Mouse (Mus musculus): Measurements from ENCODE around the gene Ap2a1. TPM values are rescaled to one million over a fixed set of nuclear protein-coding genes. Genes with fewer than 3 reads are reported as not detected.

Gene Ap2a1
- polyA plus RNA-seq, 1 experiment from 2014 or later: 34.5 TPM

DNA sequence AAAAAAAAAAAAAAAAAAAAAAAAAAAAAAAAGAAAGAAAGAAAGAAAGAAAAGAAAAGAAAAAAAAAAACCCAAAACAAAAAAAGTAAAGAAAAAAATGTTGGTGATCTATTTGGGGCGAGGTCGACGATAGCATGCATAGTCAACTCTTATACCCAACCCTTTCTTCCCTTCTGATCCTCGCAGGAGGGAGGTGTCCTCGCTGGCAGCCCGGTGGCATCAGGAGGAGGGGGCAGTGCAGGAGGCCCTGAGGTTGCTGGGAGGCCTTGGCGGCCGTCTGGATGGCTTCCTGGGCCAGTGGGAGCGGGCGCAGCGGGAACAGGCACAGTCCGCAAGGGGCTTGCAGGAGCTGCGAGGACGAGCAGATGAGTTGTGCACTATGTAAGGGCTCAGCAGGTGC, 24.3 kb upstream of the Ap2a1 start:
- no peak for DNase-seq (ENCODE audit: low spot score)

DNA sequence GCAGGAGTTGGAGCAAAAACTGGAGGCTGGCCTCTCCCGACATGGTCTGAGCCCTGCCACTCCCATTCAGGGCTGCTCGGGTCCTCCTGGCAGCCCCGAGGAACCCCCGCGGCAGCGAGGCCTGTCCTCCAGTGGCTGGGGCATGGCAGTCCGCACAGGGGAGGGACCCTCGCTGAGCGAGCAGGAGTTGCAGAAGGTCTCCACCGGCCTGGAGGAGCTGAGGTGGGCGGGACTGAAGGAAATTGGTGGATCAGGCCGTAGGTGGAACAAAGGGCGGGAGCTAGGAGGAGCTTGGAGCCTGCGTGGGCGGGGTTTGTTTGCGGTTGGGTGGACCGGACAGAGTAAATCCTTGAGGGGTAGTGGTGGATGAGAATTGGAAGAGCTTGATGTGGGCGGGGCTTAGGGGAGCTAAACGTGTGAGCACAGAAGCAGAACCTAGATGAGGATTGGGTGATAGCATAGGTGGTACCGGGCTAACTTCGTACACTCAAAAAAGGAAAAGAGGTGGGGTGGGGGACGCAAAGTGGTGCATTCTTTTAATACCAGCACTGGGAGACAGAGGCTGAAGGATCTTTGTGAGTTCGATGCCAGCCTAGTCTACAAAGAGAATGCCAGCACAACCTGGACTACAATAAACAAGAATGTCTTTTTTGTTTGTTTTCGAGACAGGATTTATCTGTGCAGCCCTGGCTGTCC, 23.5 kb upstream of the Ap2a1 start:
- DNase-seq (ENCODE audit: low spot score): peak; percentile 17

DNA sequence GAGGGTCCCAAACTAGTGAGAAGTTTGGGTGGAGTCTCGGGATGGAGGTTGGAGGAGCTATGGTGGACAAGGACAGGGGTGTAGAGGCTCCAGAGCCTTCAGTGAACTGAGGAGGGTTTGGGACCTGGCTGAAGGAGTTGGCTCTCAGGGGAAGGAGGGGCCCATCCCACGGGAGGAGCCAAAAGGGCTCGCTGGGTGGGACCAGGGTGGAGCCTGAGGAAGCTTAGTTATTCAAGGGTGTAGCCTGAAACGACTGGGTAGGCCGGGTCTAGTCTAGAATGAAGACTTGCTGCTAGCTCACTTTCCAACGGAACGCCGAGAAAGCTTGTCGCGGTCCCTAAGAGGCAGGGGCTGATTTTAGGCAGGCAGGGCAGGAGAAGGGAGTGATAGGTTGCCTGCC, 22.7 kb upstream of the Ap2a1 start:
- no peak for DNase-seq (ENCODE audit: low spot score)

DNA sequence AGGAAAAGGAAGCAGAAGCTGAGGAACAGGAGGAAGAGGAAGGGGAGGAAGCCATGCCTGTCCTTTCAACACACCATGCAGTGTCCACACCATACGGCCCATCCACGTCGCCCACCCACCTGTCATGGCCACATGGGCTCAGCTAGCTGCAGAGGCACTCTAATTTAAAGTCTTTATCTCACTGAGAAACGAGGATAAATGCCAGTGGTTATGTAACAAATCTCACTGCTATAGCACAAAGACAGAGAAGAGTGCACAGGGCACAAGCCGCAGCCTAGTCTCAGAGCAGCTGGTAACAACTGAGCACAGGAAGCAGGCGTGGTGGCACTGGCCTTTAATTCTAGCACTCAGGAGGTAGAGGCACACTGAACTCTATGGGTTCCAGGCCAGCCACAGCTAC, 20.6 kb upstream of the Ap2a1 start:
- DNase-seq (ENCODE audit: low spot score): no peak

DNA sequence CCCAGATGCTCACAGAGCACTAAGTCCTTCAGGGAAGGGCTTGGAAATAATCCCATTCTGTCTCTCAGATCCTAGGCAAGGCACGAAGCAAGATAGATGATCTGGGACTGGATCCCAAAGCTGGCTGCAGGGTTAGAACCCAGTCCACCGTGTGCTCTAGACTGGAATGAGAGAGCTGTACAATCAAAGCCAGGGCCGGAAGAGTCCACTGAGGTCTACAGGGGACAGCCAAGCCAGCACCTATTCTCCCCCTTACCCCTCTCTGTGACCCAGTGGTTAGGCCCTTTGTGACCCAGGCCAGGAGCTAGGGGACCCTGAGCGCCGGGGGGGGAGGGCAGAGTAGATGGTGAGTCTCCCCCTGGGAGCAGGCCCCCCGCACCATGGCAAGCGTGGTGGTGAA, 13.6 kb upstream of the Ap2a1 start, which contains the start of gene Tsks:
Tsks (plus strand) TSS at position 301 of the 400 bp plus-strand sequence.
- no peak for DNase-seq (ENCODE audit: low spot score)

DNA sequence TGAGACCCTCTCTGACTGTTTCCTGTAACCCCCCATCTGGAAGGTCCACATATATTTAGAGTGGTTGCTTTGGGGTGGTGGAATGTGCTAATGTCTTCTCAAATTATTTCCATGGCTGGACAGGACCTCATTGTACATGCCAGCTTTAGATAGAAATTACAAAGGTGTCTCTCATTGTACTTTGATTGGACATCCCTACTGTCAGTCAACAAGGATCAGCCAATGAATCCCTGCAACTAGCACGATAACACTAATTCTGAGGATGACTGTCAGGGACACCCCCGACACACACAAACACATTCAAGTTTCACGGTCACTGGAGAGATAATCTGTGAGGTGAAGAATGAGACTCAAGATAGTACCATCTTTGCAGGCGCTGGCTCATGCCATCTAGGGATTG, 9.4 kb upstream of the Ap2a1 start:
- DNase-seq (ENCODE audit: low spot score): no peak

DNA sequence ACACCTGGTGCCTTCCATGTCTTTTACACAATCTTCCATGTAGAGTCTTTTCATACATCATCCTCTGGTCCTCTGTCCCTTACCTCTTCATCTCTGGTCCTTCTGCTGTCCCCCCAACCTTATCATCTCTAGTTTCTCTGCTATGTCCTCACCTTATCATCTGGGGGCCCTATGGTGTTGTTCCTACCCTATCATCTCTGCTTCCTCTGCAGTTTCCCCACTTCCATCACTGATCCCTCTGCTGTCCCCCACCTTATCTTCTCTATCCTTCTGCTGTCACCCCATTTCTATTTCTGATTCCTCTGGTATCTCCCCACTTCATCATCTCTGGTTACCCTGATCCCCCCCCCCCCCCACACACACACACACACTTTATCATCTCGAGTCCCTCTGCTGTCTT, 726 bp downstream of the Ap2a1 start:
- no peak for DNase-seq (ENCODE audit: low spot score)

DNA sequence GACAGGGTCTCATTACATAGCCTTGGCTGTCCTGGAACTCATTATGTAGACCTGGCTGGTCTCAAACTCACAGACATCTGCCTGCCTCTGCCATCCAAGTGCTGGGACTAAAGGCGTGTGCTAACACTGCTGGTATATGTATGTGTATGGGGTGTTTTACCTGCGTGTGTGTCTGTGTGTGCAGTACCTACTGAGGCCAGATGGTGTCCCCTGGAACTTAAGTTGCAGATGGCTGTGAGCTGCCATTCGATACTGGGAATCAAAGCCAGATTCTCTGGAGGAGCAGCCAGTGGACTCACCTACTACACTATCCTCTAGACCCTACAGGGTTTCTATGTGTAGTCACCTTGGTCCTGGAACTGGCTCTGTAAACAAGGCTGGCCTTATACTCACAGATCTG, 3.8 kb downstream of the Ap2a1 start:
- peak; percentile 53 for DNase-seq (ENCODE audit: low spot score)

DNA sequence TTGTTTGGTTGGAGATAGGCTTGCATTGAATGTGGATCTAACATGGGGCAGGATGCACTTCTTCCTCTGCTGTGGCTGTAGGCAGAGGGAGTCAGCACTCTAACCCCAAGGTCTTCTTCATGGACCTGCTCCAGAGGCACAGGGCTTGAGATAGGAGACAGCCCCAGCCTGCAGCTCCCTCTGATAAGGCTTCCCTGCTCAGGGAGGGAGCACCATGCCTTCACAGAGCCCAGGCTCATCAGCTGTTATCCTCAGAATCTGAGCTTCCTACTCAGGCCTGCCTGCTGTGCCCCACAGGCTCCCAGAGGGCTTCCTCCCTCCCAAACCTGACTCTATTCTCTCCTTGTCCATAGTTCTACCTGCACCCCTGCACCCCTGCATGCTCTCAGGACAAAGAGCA, 6.8 kb downstream of the Ap2a1 start:
- DNase-seq (ENCODE audit: low spot score): no peak

DNA sequence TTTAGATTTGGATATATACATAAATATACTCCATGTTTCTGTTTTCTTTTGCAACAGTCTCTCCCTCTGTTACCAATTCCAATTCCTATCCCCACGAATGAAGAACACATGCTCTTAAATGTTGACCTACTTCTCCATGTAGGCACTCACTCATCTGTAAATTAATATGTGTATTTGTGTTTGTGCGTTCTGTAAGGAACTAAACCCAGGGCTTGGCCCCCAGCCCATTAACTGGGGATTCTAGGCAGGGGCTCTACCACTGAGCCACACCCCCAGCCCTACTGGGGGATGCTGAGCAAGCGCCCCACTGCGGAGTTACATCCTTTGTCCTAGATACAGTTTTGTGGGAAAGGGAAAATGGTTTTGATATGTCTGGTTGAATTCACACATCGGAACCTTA, 10.2 kb downstream of the Ap2a1 start:
- DNase-seq (ENCODE audit: low spot score): no peak

DNA sequence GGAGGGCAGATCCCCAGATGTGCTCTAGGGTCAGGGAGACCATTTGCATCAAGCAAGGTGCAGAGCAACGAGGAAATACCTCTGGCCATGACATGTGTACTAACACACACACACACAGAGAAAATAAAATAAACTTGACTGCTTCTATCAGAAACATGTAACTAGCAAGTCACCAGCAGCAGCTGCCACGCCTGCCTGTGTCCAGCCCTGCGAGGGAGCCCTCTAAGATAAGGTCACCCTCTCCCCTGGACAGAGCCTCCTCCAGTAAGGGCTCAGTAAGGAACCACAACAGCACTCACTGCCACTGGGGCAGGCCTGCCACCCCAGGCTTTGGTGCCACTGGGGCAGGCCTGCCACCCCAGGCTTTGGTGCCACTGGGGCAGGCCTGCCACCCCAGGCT, 11.1 kb downstream of the Ap2a1 start:
- DNase-seq (ENCODE audit: low spot score): no peak

DNA sequence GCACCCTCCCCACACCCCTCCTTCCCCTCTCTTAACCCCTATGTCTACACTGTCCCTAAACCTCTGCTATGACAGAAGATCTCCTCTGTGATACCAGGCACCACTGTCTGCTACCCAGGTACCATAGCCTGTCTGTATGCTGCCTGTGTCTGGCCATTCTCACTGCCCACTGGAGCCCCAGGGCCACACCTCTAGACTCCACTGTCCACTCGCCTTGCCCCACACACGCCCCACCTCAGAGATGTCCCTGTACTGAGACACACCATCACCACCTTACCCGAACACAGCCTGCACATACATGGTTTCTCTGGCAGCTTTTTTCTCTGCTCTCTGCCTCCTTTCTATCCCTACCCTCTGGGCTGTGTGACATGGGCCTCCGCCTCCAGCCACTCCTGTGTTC, 12.4 kb downstream of the Ap2a1 start:
- no peak for DNase-seq (ENCODE audit: low spot score)

DNA sequence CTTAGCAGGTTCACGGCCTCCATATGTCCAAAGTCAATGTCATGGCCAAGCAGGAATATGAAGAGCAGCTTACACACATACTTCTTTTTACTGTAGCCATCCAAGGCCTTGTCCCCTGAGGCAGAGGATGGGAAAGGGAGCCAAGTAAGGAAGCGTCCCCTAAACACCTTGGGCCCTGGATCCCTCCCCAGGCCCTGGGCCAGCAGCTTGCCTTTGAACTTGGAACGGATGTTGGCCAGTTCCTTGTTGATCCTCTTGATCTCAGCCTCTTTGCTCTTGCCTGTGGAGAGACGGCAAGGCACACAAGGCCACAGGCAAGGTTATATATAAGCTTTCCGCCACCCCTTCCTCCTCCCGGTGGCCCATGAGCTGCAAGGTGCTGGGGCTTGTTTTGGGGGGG, 13.1 kb downstream of the Ap2a1 start:
- no peak for DNase-seq (ENCODE audit: low spot score)

DNA sequence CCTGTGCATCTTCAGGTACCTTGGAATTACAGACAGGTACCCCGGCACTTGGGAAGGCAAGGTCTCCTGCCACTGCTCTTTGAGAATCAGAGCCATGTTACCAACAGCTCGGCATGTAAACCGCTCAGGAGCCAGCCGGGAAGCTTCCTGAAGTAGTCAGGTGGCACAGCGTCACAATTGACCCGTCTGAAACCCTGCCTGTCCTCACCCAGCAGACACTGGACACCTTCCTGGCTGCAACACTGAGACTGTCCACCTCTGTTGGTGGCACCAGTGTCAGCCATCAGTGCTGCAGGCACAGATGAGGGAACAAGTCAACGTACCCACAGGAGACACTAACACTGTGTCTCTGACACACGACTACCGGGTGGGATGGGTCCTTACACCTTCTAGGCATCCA, 14.0 kb downstream of the Ap2a1 start:
- no peak for DNase-seq (ENCODE audit: low spot score)

DNA sequence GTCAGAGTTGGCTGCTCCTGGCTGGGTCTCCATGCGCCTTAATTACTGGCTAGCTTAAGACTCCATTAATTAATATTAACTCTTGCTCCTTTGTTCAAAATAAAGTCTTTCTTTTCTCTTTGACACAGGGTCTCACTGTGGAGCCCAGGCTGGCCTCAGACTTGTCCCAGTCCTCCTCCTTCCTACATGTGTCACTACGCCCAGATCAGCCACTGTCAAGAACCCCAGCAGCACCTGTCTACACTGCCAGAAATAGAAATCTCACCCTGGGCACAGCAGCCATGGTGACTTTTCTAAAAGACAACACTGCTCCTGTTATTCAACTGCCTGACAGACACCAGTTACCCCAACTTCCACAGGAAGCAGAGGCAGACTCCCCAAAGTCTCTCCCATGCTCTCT, 14.9 kb downstream of the Ap2a1 start:
- DNase-seq (ENCODE audit: low spot score): no peak

DNA sequence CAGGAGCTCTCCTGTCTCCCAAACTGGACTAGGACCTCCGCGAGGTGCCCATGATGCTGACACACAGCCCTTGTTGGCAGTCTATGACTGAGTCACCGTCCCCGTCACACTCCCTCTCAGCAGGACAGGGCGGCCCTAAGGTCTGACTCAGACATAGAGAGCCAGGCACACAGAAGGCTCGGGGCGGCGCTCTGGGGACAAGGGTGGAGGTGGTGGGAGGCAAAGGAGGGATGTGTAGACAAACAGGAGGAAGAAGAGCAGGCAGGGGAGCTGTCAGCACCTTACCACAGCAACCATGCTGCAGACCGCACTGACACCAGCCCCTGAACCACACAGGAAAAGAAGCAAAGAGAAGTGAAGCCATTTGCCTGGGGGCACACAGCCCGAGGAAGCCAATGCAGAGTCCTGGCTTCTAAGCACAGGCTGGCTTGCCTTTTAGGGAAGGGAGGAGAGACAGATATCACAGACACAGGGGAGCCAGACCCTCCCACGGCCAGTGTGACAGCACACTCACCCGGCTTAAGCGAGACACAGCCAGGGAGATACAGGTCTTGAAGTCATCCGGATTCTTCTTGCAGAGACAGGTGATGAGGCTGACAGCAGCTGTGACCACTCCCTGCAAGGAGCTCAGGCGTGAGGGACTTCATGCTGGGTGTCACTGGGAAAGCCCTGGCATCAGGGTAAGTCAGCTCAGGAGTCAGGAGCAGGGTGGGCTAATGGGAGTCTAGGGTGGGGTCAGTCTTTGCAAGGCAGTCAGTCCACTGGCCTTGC, 20.4 kb downstream of the Ap2a1 start:
- DNase-seq (ENCODE audit: low spot score): no peak

DNA sequence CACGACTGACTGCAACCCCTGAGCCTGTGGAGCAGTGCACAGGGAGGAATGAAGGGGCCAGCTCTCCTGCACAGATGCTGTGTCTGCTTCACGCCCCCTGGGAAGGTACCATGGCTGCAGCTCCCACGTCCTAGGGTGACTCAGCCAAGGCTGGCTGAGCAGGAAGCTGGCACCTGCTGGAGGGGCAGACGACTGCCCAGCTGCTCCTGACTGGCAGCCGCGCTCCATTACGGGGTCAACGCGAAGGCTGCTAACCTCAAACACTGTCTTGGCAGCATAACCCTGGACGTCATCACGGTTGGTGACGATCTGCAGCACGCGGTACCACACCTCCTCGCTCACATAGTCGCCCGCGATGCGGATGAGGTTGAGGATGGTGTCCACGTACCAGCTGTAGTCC, 23.9 kb downstream of the Ap2a1 start:
- DNase-seq (ENCODE audit: low spot score): no peak

DNA sequence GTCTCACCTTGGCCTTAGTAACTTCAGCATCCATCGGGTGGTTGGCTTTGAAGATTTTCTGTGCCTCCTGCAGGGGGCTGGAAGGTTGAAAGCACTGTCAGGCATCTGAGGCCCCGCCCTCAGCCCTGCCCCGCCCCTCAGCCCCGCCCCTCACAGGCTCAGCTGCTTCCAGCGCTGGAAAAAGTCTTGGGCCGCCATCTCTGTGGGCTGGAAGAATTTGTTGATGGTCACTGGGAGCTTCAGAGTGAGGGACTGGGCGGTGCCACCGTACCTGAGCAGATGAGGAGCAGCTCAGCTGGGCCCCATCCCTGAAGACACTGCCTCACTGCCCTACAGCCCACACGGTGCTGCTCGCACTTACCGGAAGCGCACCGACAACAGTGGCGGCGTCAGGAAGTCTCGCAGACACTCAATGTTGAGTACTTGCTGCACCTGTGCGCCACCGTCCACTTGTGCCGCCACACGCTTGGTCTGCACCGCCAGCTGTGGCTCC, 28.0 kb downstream of the Ap2a1 start:
- peak; percentile 84 for DNase-seq (ENCODE audit: low spot score)

DNA sequence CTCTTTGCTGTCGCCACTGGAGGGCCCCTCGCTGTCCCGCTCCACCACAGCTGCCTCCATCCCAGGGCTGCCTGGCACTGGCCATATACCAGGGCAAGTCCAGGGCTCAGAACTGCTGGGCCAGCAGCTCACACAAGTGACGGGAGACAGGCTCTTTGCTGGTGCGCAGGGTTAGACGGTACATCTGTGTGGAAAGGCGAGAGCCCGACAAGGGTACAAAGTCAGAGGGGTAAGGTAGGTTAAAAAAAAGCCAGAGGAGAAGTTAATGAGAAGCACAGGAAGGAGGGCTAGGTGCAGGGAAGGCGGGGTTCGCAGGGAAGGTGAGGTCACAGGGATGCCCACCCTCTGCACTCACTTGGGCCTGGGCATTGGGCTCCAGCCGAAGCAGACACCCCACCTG, 28.7 kb downstream of the Ap2a1 start:
- DNase-seq (ENCODE audit: low spot score): no peak

DNA sequence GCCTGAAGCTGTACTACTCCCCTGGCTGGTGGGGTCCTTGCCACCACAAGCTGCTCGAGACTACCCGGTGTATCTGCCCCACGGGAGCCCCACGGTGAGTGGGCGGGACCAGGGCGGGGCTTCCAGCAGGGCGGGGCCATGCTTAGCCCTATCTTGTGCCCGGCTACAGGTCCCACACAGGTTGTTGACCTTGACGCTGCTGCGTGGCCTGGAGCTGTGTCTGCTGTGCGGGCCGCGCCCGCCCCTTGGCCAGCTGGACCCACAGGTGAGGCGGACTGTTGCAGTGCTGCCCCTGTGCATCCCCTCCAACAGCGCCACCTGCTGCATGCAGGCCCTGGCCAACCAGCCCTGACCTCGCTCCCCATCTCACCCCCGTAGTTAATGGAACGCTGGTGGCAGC, 30.7 kb downstream of the Ap2a1 start:
- DNase-seq (ENCODE audit: low spot score): no peak

DNA sequence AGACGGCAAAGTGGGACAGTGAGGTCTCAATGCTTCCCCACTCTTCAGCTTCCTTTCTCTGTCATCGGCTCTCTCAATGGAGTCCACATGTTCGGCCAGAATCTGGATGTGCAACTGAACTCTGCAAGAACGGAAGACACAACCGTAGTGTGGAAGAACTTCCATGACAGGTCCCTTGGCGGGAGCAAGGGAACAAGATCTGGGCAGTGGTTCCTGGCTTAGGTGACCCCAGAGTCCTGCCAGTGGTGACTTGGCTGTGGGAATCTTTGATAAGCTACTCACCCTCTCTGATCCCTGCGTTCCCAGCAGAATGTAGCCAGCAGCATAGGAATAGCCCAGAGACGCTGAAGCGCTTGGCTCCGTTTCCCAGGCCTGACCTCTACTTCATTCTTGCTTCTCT, 32.8 kb downstream of the Ap2a1 start:
- DNase-seq (ENCODE audit: low spot score): no peak

DNA sequence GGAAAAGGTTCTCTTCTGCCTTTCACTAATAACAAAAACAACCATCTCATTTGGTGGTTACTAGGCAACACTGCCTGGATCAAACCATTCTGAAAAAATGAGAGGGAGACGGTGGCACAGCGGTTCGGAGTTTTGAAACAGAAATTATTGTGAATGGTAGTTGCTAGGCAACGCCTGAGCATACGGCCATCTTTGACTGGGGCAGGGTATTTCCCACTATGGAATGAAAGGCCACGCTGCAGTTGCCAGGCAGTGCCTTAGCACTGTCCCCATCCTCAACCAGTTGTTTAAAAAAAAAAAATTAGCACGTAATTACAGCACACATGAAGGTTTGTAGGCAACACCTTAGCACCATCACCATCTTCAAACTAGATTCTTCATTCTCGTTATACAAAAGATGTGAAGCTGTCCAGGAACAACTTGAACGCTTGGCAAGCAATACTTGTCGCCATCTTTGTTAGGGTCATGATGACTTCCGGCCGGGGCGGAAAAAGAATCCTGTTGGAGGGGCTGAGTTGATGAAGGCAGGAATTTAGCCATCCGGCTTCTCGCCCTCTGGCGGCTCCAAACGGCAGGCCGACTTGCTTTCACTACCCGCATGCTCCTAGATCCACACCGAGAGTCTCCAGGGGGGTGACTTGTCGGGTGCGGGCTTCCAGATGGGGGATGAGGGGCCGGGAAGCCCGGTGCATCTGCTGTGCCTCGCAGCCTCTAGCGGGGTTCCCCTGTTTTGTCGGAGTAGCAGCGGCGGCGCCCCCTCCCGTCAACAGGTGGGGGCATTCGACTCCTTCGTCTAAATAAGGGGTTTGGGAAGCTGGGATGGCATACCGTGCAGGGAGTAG, 33.5 kb downstream of the Ap2a1 start, which contains the start of gene Fuz:
Fuz (plus strand) TSS at position 487 of the 842 bp plus-strand sequence.
- DNase-seq (ENCODE audit: low spot score): peak; percentile 92

Data from thymus, postnatal 0 days (tissue).